Mouse (Mus musculus): ENCODE results near the gene Ninj2.

Ninj2 gene

DNA sequence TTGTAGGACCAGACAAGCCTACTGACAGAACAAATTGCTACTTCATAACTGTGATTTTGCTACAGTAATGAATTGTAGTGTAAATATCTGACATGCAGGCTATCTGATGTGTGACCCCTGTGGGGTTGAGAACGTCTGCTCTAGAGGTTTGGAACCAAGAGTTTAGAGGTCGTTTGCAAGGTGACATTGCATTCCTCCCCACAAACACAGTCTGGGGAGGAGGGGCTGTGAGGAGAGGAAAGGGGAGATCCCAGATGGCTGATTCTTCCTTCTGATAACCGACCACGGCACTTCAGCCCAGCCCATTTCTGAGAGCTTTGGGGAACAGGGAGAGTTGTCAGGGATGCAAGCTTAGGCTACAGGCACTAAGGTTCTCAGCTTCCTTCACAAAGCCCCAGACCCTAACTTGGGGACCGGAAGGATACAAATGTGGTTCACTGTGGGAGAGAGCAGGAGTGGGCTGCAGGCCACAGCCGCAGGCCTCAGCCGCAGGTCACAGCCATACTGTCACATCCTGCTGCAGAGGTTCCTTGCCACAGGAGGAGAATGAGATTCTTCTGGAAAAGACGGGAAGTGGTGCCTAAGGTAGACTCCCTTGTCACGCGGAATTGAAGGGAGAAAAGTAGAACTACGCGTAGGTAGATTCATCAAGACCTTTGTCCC is 56.4 kb downstream of the Ninj2 start:
- Histone ChIP-seq H3K9me3 (ENCODE audit: low read length) (no peaks in the 10 kb centered on the region), H3K4me3 (replicated peaks; ENCODE audit: low read length) (peak overlapping the region; percentile 29), H3K27me3 (ENCODE audit: insufficient read depth, low read length) (no peaks in the 10 kb centered on the region), H3K4me1 (replicated peaks; ENCODE audit: low read depth, low read length) (peaks cover 64% of the 10 kb centered on the region), H3K36me3 (ENCODE audit: insufficient read depth, low read length) (no peaks in the 10 kb centered on the region)
- TF ChIP-seq NANOG (IDR thresholded peaks at IDR 0.05; ENCODE audit: borderline replicate concordance, low read length) (no peak), CTCF (conservative IDR thresholded peaks at IDR 0.05; ENCODE audit: low read length) (no peak), POU5F1 (IDR thresholded peaks at IDR 0.05; ENCODE audit: borderline replicate concordance, low read length) (no peak)

- Histone ChIP-seq H3K9me3 (ENCODE audit: low read length) (no peaks in the 10 kb centered on the region), H3K4me3 (replicated peaks; ENCODE audit: low read length) (no peak overlapping the region), H3K27me3 (ENCODE audit: insufficient read depth, low read length) (no peaks in the 10 kb centered on the region), H3K4me1 (replicated peaks; ENCODE audit: low read depth, low read length) (peaks cover 66% of the 10 kb centered on the region), H3K36me3 (ENCODE audit: insufficient read depth, low read length) (no peaks in the 10 kb centered on the region)
- no peak for TF ChIP-seq POU5F1 (IDR thresholded peaks at IDR 0.05; ENCODE audit: borderline replicate concordance, low read length)
- TF ChIP-seq CTCF (conservative IDR thresholded peaks at IDR 0.05; ENCODE audit: low read length) = no peak
- no peak for TF ChIP-seq NANOG (IDR thresholded peaks at IDR 0.05; ENCODE audit: borderline replicate concordance, low read length)
Measured at GRCm38 (mm10) chr6:120150206-120150605, 57.1 kb downstream of the Ninj2 start.

DNA sequence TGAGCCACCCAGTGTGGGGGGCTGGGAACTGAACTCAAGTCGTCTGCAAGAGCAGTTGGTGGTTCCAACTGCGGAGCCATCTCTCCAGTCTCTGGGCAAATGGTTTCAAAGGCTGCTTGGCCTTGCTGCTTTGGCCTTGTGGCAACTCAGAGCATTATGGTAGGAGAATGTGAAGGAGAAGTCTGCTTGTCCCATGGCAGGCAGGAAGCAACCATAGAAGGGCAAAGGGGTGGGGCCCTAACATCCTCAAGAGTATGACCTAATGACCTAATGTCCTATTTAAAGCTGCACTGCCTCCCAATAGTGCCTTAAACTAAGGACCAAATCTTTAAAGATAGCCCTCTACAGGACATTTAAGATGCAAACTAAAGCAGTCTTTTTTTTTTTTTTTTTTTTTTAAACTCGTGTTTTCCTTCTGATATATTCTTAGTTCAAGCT is 58.5 kb downstream of the Ninj2 start:
- no peaks in the 10 kb centered on the region for H3K9me3 ChIP-seq (ENCODE audit: low read length)
- peaks cover 64% of the 10 kb centered on the region for H3K4me1 ChIP-seq (replicated peaks; ENCODE audit: low read depth, low read length)
- H3K4me3 ChIP-seq (replicated peaks; ENCODE audit: low read length) = no peak overlapping the region
- TF ChIP-seq POU5F1 (IDR thresholded peaks at IDR 0.05; ENCODE audit: borderline replicate concordance, low read length) (no peak), CTCF (conservative IDR thresholded peaks at IDR 0.05; ENCODE audit: low read length) (no peak), NANOG (IDR thresholded peaks at IDR 0.05; ENCODE audit: borderline replicate concordance, low read length) (no peak)
- H3K27me3 ChIP-seq (ENCODE audit: insufficient read depth, low read length) = no peaks in the 10 kb centered on the region
- no peaks in the 10 kb centered on the region for H3K36me3 ChIP-seq (ENCODE audit: insufficient read depth, low read length)

GRCm38 (mm10) chr6:120152739-120153696 is 59.9 kb downstream of the Ninj2 start:
- no peak overlapping the region for H3K4me3 ChIP-seq (replicated peaks; ENCODE audit: low read length)
- H3K4me1 ChIP-seq (replicated peaks; ENCODE audit: low read depth, low read length) = peaks cover 54% of the 10 kb centered on the region
- no peak for TF ChIP-seq NANOG (IDR thresholded peaks at IDR 0.05; ENCODE audit: borderline replicate concordance, low read length)
- TF ChIP-seq CTCF (conservative IDR thresholded peaks at IDR 0.05; ENCODE audit: low read length) = no peak
- no peak for TF ChIP-seq POU5F1 (IDR thresholded peaks at IDR 0.05; ENCODE audit: borderline replicate concordance, low read length)

GRCm38 (mm10) chr6:120154526-120155309 is 61.6 kb downstream of the Ninj2 start:
- Histone ChIP-seq H3K36me3 (ENCODE audit: insufficient read depth, low read length) (no peaks in the 10 kb centered on the region), H3K4me1 (replicated peaks; ENCODE audit: low read depth, low read length) (peaks cover 37% of the 10 kb centered on the region), H3K27me3 (ENCODE audit: insufficient read depth, low read length) (no peaks in the 10 kb centered on the region), H3K4me3 (replicated peaks; ENCODE audit: low read length) (no peak overlapping the region), H3K9me3 (ENCODE audit: low read length) (no peaks in the 10 kb centered on the region)
- no peak for TF ChIP-seq NANOG (IDR thresholded peaks at IDR 0.05; ENCODE audit: borderline replicate concordance, low read length)
- TF ChIP-seq POU5F1 (IDR thresholded peaks at IDR 0.05; ENCODE audit: borderline replicate concordance, low read length) = no peak
- no peak for TF ChIP-seq CTCF (conservative IDR thresholded peaks at IDR 0.05; ENCODE audit: low read length)

More at GRCm38 (mm10) chr6:120152739-120153696, 59.9 kb downstream of the Ninj2 start:
- H3K9me3 ChIP-seq (ENCODE audit: low read length) = no peaks in the 10 kb centered on the region
- no peaks in the 10 kb centered on the region for H3K36me3 ChIP-seq (ENCODE audit: insufficient read depth, low read length)
- no peaks in the 10 kb centered on the region for H3K27me3 ChIP-seq (ENCODE audit: insufficient read depth, low read length)

GRCm38 (mm10) chr6:120155510-120155909 is 62.4 kb downstream of the Ninj2 start:
- peaks cover 30% of the 10 kb centered on the region for H3K4me1 ChIP-seq (replicated peaks; ENCODE audit: low read depth, low read length)
- no peak for TF ChIP-seq POU5F1 (IDR thresholded peaks at IDR 0.05; ENCODE audit: borderline replicate concordance, low read length)
- no peak for TF ChIP-seq CTCF (conservative IDR thresholded peaks at IDR 0.05; ENCODE audit: low read length)
- TF ChIP-seq NANOG (IDR thresholded peaks at IDR 0.05; ENCODE audit: borderline replicate concordance, low read length) = no peak
- H3K27me3 ChIP-seq (ENCODE audit: insufficient read depth, low read length) = no peaks in the 10 kb centered on the region
- H3K4me3 ChIP-seq (replicated peaks; ENCODE audit: low read length) = no peak overlapping the region
- no peaks in the 10 kb centered on the region for H3K9me3 ChIP-seq (ENCODE audit: low read length)
- H3K36me3 ChIP-seq (ENCODE audit: insufficient read depth, low read length) = no peaks in the 10 kb centered on the region

- Histone ChIP-seq H3K4me3 (replicated peaks; ENCODE audit: low read length) (no peak overlapping the region), H3K9me3 (ENCODE audit: low read length) (no peaks in the 10 kb centered on the region), H3K4me1 (replicated peaks; ENCODE audit: low read depth, low read length) (peaks cover 11% of the 10 kb centered on the region), H3K36me3 (ENCODE audit: insufficient read depth, low read length) (no peaks in the 10 kb centered on the region), H3K27me3 (ENCODE audit: insufficient read depth, low read length) (no peaks in the 10 kb centered on the region)
- TF ChIP-seq NANOG (IDR thresholded peaks at IDR 0.05; ENCODE audit: borderline replicate concordance, low read length) (no peak), CTCF (conservative IDR thresholded peaks at IDR 0.05; ENCODE audit: low read length) (no peak), POU5F1 (IDR thresholded peaks at IDR 0.05; ENCODE audit: borderline replicate concordance, low read length) (no peak)
Measured at GRCm38 (mm10) chr6:120157479-120157878, 64.3 kb downstream of the Ninj2 start.

Data from E14TG2a.4 (cell line).